Mouse (Mus musculus): Measurements from ENCODE around the gene Ptafr. TPM values are rescaled to one million over a fixed set of nuclear protein-coding genes. Genes with fewer than 3 reads are reported as not detected.

Ptafr gene
- polyA plus RNA-seq, 1 experiment from 2014 or later: 0.25 TPM

DNA sequence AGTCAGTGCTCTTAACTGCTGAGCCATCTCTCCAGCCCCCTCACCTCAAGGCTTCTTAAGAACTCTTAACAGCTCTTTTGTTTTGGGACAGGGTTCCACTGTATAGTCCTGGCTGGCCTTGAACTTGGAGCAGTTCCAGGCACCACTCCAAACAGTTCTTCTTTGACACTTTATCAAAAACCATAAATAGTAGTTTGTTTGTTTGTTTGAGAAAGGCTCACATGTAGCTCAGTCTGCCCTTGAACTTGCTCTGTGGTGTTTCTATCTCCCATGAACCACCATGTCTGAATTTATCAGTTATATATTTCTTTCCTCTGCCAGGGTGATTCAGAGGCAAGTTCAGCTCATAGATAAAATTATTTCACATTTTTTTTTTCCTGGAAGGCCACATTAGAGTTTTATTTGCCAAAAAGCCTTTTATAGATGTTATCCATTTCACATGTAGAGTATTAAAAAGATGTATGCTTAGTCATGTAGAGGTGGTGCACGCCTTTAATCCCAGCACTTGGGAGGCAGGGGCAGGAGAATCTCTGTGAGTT lies 11.0 kb downstream of the Ptafr start:
- ATAC-seq: no peak
- no peaks in the 10 kb centered on the region for H3K27me3 ChIP-seq (replicated peaks; ENCODE audit: control insufficient read depth, insufficient read depth, low read length)
- H3K36me3 ChIP-seq (ENCODE audit: control insufficient read depth, insufficient read depth): no peaks in the 10 kb centered on the region
- no peaks in the 10 kb centered on the region for H3K9me3 ChIP-seq (ENCODE audit: control insufficient read depth, low read length)
- 0 out of 2 replicates have a peak, but pooled peaks cover 2% of the 10 kb centered on the region for H3K4me1 ChIP-seq (replicated peaks; ENCODE audit: control insufficient read depth, insufficient read depth, low read length)
- no peak overlapping the region for H3K4me3 ChIP-seq (replicated peaks; ENCODE audit: low read length)
- H3K9ac ChIP-seq (replicated peaks; ENCODE audit: low read depth, low read length): no peak overlapping the region
- WGBS: 82% methylated on average over 1 of the region's 1 CpGs
- H3K27ac ChIP-seq (ENCODE audit: low read length): no peak overlapping the region
- no peak overlapping the region for H3K4me2 ChIP-seq (ENCODE audit: low read length)

DNA sequence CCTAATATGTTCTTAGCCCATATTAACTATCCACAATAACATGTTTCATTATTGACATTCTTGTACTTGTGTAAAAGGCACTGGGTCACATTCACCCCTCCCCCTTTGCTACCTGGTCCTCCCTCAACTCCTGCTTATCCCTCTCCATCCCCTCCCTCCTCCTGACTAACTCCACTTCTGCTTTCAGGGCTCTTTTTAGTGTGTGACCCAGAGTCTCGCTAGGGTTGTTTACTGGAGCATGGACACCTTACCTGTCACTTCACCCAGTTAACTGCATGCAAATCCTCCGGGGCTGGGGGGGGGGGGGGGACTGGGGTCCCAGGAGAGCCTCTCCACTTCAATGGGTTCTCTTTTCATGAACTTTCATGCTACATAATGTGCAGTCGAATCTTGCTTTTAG lies 19.9 kb downstream of the Ptafr start:
- Histone ChIP-seq H3K9ac (replicated peaks; ENCODE audit: low read depth, low read length) (no peak overlapping the region), H3K4me1 (replicated peaks; ENCODE audit: control insufficient read depth, insufficient read depth, low read length) (no peaks in the 10 kb centered on the region), H3K36me3 (ENCODE audit: control insufficient read depth, insufficient read depth) (no peaks in the 10 kb centered on the region), H3K4me3 (replicated peaks; ENCODE audit: low read length) (no peak overlapping the region), H3K9me3 (ENCODE audit: control insufficient read depth, low read length) (no peaks in the 10 kb centered on the region), H3K27me3 (replicated peaks; ENCODE audit: control insufficient read depth, insufficient read depth, low read length) (no peaks in the 10 kb centered on the region), H3K27ac (ENCODE audit: low read length) (no peak overlapping the region), H3K4me2 (ENCODE audit: low read length) (no peak overlapping the region)
- no peak for ATAC-seq
- 65% methylated on average over 3 of the region's 3 CpGs for WGBS

DNA sequence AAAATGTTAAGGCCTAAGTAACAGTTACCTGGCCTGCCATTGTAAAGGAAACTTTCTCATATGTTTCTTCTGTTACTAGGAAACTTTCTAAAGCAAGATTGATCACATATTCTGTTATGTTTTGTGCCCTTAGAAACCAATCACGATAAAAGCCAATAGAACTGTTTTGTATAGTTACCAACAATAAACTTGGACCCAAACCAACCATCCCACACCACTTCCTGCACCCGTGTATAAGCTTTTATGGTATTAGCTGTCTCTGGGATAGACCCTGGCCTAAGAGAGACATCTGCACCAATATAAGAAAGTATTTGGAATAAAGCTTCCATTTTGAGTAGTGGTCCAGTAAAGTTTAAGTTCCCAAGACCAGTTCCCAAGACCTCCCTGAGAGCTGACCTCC lies 21.1 kb downstream of the Ptafr start:
- no peak for ATAC-seq
- Histone ChIP-seq H3K4me3 (replicated peaks; ENCODE audit: low read length) (no peak overlapping the region), H3K9ac (replicated peaks; ENCODE audit: low read depth, low read length) (no peak overlapping the region), H3K9me3 (ENCODE audit: control insufficient read depth, low read length) (no peaks in the 10 kb centered on the region), H3K4me2 (ENCODE audit: low read length) (no peak overlapping the region), H3K27ac (ENCODE audit: low read length) (no peak overlapping the region), H3K36me3 (ENCODE audit: control insufficient read depth, insufficient read depth) (no peaks in the 10 kb centered on the region), H3K4me1 (replicated peaks; ENCODE audit: control insufficient read depth, insufficient read depth, low read length) (no peaks in the 10 kb centered on the region), H3K27me3 (replicated peaks; ENCODE audit: control insufficient read depth, insufficient read depth, low read length) (no peaks in the 10 kb centered on the region)
- WGBS: 90% methylated on average over 2 of the region's 2 CpGs

DNA sequence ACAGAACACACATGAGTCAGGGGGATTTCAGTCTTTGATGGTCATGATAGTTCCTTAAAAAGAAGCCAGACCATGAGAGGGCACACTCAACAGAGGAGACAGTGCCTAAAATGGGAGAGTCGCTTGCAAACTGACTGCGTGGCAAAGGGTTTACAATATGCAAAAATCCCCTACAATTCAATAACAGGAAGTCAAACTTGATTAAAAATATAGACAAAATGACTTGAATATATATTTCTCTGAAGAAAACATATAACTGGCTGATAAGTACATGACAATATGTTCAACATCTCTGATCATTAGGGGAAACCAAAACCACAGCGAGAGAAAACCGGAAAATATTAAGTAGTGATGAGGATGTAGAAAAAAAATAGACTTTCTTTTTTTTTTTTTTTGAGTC lies 22.4 kb downstream of the Ptafr start:
- Histone ChIP-seq H3K4me3 (replicated peaks; ENCODE audit: low read length) (no peak overlapping the region), H3K9ac (replicated peaks; ENCODE audit: low read depth, low read length) (no peak overlapping the region), H3K9me3 (ENCODE audit: control insufficient read depth, low read length) (no peaks in the 10 kb centered on the region), H3K4me2 (ENCODE audit: low read length) (no peak overlapping the region), H3K27me3 (replicated peaks; ENCODE audit: control insufficient read depth, insufficient read depth, low read length) (no peaks in the 10 kb centered on the region), H3K27ac (ENCODE audit: low read length) (no peak overlapping the region), H3K4me1 (replicated peaks; ENCODE audit: control insufficient read depth, insufficient read depth, low read length) (no peaks in the 10 kb centered on the region), H3K36me3 (ENCODE audit: control insufficient read depth, insufficient read depth) (no peaks in the 10 kb centered on the region)
- WGBS: 96% methylated on average over 4 of the region's 4 CpGs
- no peak for ATAC-seq

DNA sequence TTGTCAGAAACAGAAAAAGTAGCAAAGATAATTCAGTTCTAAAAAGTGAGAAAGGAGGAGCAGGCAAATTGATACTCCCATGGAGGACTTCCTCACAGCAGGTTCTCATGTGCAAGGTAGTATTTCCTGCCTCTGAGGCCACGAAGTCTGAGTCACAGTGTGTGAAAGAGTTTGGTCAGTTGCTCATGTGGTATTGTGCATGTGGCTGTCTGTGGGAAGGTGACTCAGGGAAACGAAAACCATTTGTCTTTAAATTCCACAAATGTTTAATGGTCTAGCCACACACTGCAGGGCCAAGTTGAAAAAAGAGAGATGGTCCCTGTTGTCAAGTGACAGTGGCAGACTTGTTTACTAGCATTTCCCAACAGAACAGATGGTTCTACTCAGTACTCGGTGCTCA lies 24.6 kb downstream of the Ptafr start:
- H3K4me1 ChIP-seq (replicated peaks; ENCODE audit: control insufficient read depth, insufficient read depth, low read length): no peaks in the 10 kb centered on the region
- no peak overlapping the region for H3K27ac ChIP-seq (ENCODE audit: low read length)
- no peaks in the 10 kb centered on the region for H3K9me3 ChIP-seq (ENCODE audit: control insufficient read depth, low read length)
- no peak overlapping the region for H3K9ac ChIP-seq (replicated peaks; ENCODE audit: low read depth, low read length)
- H3K27me3 ChIP-seq (replicated peaks; ENCODE audit: control insufficient read depth, insufficient read depth, low read length): no peaks in the 10 kb centered on the region
- H3K36me3 ChIP-seq (ENCODE audit: control insufficient read depth, insufficient read depth): no peaks in the 10 kb centered on the region
- ATAC-seq: no peak
- H3K4me2 ChIP-seq (ENCODE audit: low read length): no peak overlapping the region
- no peak overlapping the region for H3K4me3 ChIP-seq (replicated peaks; ENCODE audit: low read length)
- WGBS: 82% methylated on average over 3 of the region's 3 CpGs

DNA sequence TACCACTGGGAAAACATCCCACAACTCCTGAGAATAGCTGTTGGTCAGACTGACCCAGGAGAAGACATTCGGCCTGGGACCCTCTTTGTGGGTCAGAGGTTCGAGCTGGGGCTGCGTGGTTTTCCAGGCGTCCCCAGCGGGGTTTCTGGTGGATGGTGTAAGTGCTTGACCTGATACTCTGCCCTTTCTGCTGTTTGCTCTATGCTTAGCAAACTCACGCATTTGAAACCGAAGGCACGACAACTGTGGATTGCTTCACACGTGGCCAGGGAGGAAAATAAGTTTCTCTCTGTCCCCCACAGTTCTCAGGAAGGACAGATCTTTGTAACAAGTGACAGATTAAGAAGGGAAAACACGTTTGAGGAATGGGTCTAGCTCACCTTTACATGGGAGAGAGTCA lies 26.8 kb downstream of the Ptafr start:
- H3K27ac ChIP-seq (ENCODE audit: low read length): no peak overlapping the region
- H3K36me3 ChIP-seq (ENCODE audit: control insufficient read depth, insufficient read depth): no peaks in the 10 kb centered on the region
- WGBS: 84% methylated on average over 10 of the region's 10 CpGs
- no peaks in the 10 kb centered on the region for H3K27me3 ChIP-seq (replicated peaks; ENCODE audit: control insufficient read depth, insufficient read depth, low read length)
- H3K4me3 ChIP-seq (replicated peaks; ENCODE audit: low read length): no peak overlapping the region
- no peak overlapping the region for H3K9ac ChIP-seq (replicated peaks; ENCODE audit: low read depth, low read length)
- no peaks in the 10 kb centered on the region for H3K9me3 ChIP-seq (ENCODE audit: control insufficient read depth, low read length)
- no peak overlapping the region for H3K4me2 ChIP-seq (ENCODE audit: low read length)
- no peaks in the 10 kb centered on the region for H3K4me1 ChIP-seq (replicated peaks; ENCODE audit: control insufficient read depth, insufficient read depth, low read length)
- ATAC-seq: no peak

DNA sequence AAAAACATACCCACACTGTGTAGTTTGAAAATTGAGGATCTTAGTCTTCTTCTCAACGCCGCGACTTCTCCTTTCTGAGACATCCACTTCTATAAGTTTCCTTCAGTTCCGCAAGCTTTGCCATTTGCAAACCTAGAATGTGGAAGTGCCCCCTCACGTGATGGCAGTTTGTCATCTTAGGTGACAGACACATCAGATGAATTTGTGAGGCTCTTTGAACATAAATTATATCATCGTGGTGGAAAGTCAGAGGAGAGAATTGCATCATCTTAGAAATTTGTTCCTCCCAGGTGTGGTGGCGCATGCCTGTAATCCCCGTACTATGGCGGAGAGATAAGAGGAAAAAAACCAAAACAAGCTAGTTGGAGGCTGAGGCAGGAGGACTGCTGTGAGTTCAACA lies 29.1 kb downstream of the Ptafr start:
- Histone ChIP-seq H3K9ac (replicated peaks; ENCODE audit: low read depth, low read length) (no peak overlapping the region), H3K9me3 (ENCODE audit: control insufficient read depth, low read length) (no peaks in the 10 kb centered on the region), H3K27me3 (replicated peaks; ENCODE audit: control insufficient read depth, insufficient read depth, low read length) (no peaks in the 10 kb centered on the region), H3K4me3 (replicated peaks; ENCODE audit: low read length) (no peak overlapping the region), H3K36me3 (ENCODE audit: control insufficient read depth, insufficient read depth) (no peaks in the 10 kb centered on the region), H3K4me2 (ENCODE audit: low read length) (no peak overlapping the region), H3K4me1 (replicated peaks; ENCODE audit: control insufficient read depth, insufficient read depth, low read length) (no peaks in the 10 kb centered on the region), H3K27ac (ENCODE audit: low read length) (no peak overlapping the region)
- 93% methylated on average over 9 of the region's 9 CpGs for WGBS
- no peak for ATAC-seq

DNA sequence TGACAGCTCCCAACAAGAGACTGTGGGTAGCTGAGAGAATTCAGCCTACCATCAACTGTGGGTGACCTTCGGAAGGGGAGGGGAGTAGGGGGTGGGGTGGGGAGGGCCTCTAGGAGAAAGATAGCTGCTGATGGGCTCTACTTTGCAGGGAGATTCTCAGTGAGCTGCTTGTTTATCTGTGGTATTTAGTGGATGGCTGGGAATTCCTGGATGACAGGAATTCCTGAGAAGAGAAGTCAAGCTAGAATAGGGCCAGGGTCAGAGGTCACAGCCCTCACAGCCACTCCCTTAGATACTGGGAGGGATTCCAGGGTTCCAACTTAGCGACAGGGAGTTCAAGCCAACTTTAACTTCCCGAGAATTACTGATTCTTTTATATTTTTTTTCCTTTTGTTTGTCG lies 30.3 kb downstream of the Ptafr start:
- Histone ChIP-seq H3K9ac (replicated peaks; ENCODE audit: low read depth, low read length) (no peak overlapping the region), H3K9me3 (ENCODE audit: control insufficient read depth, low read length) (no peaks in the 10 kb centered on the region), H3K27me3 (replicated peaks; ENCODE audit: control insufficient read depth, insufficient read depth, low read length) (no peaks in the 10 kb centered on the region), H3K4me1 (replicated peaks; ENCODE audit: control insufficient read depth, insufficient read depth, low read length) (no peaks in the 10 kb centered on the region), H3K4me3 (replicated peaks; ENCODE audit: low read length) (no peak overlapping the region), H3K36me3 (ENCODE audit: control insufficient read depth, insufficient read depth) (no peaks in the 10 kb centered on the region), H3K27ac (ENCODE audit: low read length) (no peak overlapping the region), H3K4me2 (ENCODE audit: low read length) (no peak overlapping the region)
- no peak for ATAC-seq
- 52% methylated on average over 4 of the region's 4 CpGs for WGBS

DNA sequence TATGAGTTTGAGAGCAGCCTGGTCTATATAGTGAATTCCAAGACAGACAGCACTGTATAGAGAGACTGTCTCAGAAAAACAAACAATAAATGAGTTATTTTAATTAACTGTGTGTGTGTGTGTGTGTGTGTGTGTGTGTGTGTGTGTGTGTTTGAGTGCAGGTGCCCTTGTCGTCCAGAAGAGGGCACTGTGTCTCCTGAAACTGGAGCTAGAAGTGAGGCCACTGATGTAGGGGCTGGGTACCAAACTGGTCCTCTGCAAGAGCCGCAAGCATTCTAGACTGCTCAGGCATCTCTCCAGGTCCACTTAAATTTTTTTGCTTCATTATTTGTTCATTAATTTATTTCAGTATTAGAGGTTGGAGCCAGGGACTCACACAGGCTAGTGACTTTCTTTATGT lies 35.0 kb downstream of the Ptafr start:
- WGBS: 86% methylated on average over 2 of the region's 2 CpGs
- H3K9ac ChIP-seq (replicated peaks; ENCODE audit: low read depth, low read length): no peak overlapping the region

DNA sequence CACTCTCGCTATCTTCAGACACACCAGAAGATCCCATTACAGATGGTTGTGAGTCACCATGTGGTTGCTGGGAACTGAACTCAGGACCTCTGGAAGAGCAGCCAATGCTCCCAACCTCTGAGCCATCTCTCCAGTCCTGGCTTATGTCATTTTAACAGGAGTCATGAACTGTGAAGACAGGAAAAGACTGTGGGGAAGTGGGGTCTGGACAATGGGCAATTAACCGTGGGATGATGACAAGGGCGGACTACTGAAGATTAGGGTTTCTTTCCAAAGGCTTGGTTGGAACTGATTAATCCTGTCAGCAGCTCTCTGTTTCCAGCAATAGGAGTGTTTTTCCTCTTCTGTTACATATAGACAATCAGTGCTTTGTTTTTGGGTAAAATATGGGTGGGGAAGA lies 35.9 kb downstream of the Ptafr start:
- 83% methylated on average over 3 of the region's 3 CpGs for WGBS
- Histone ChIP-seq H3K4me3 (replicated peaks; ENCODE audit: low read length) (no peak overlapping the region), H3K4me1 (replicated peaks; ENCODE audit: control insufficient read depth, insufficient read depth, low read length) (no peaks in the 10 kb centered on the region), H3K27ac (ENCODE audit: low read length) (no peak overlapping the region), H3K27me3 (replicated peaks; ENCODE audit: control insufficient read depth, insufficient read depth, low read length) (no peaks in the 10 kb centered on the region), H3K4me2 (ENCODE audit: low read length) (no peak overlapping the region), H3K36me3 (ENCODE audit: control insufficient read depth, insufficient read depth) (no peaks in the 10 kb centered on the region), H3K9ac (replicated peaks; ENCODE audit: low read depth, low read length) (no peak overlapping the region), H3K9me3 (ENCODE audit: control insufficient read depth, low read length) (no peaks in the 10 kb centered on the region)
- no peak for ATAC-seq

More for the DNA sequence above, 35.0 kb downstream of the Ptafr start:
- Histone ChIP-seq H3K36me3 (ENCODE audit: control insufficient read depth, insufficient read depth) (no peaks in the 10 kb centered on the region), H3K4me3 (replicated peaks; ENCODE audit: low read length) (no peak overlapping the region), H3K4me1 (replicated peaks; ENCODE audit: control insufficient read depth, insufficient read depth, low read length) (no peaks in the 10 kb centered on the region), H3K9me3 (ENCODE audit: control insufficient read depth, low read length) (no peaks in the 10 kb centered on the region), H3K27me3 (replicated peaks; ENCODE audit: control insufficient read depth, insufficient read depth, low read length) (no peaks in the 10 kb centered on the region), H3K4me2 (ENCODE audit: low read length) (no peak overlapping the region), H3K27ac (ENCODE audit: low read length) (no peak overlapping the region)
- no peak for ATAC-seq
